Mouse (Mus musculus) gastrocnemius, adult 2 months (tissue): ENCODE data around the gene Nfs1. TPM values are rescaled to one million over a fixed set of nuclear protein-coding genes. Genes with fewer than 3 reads are reported as not detected.

Experiments
- DNase-seq: peaks from one replicate; pipeline ENCODE4 v3.0.0; 2022
- H3K27ac ChIP-seq: fragments of 200-600 bp; 2 replicates; pipeline ENCODE4 v1.8.1; 2022; ENCODE audit warnings: mild to moderate bottlenecking
- H3K4me3 ChIP-seq: fragments of 200-600 bp; 2 replicates; pipeline ENCODE4 v1.8.1; 2022; ENCODE audit warnings: mild to moderate bottlenecking, moderate library complexity
- CTCF ChIP-seq: fragments of 200-600 bp; IDR thresholded peaks from 2 replicates; pipeline ENCODE4 v1.8.1; 2022; ENCODE audit warnings: antibody characterized with exemption, mild to moderate bottlenecking, moderate library complexity
- intact Hi-C: fragments of 180-260 bp; cut with DNase I; formaldehyde crosslinking; loops from one replicate; pipeline ENCODE4 v1.15.1; 2025
- total RNA-seq, 2 experiments: library from RNA; stranded (reverse); gene quantifications; 2 replicates each; pipeline ENCODE4 v1.2.3; 2021

The Nfs1 gene
- total RNA-seq, 2 experiments from 2014 or later: 75.3 to 83.5 TPM

- intact Hi-C loops: loop anchor here (5.0 kb wide), 1 partner anchor 78 kb away; no protein-coding TSS in a partner anchor
Observed at GRCm38 (mm10) chr2:156179046-156179795, 35.2 kb upstream of the Nfs1 start.

GRCm38 (mm10) chr2:156177651-156178050, 33.7 kb upstream of the Nfs1 start:
- intact Hi-C loops: loop anchor here (5.0 kb wide), 1 partner anchor 80 kb away; no protein-coding TSS in a partner anchor
- Histone ChIP-seq H3K4me3 (peak overlapping the region; percentile 94), H3K27ac (peak overlapping the region; percentile 31; the same call in 1 of the 2 replicates)
- no peak for DNase-seq
- no peak for TF ChIP-seq CTCF

More at GRCm38 (mm10) chr2:156179046-156179795, 35.2 kb upstream of the Nfs1 start:
- peak; percentile 16; the same call in 1 of the 2 replicates for TF ChIP-seq CTCF
- H3K4me3 ChIP-seq: peak overlapping the region; percentile 94
- peak; percentile 89 for DNase-seq
- peak overlapping the region; percentile 96 for H3K27ac ChIP-seq

- DNase-seq: no peak
- intact Hi-C loops: loop anchor here (5.0 kb wide), 1 partner anchor 80 kb away; no protein-coding TSS in a partner anchor
- TF ChIP-seq CTCF: no peak
- H3K27ac ChIP-seq: no peak overlapping the region
- peak overlapping the region; percentile 94 for H3K4me3 ChIP-seq
Observed at GRCm38 (mm10) chr2:156177079-156177478, 33.1 kb upstream of the Nfs1 start.

GRCm38 (mm10) chr2:156166557-156166956, 22.6 kb upstream of the Nfs1 start:
- no peak for TF ChIP-seq CTCF
- Histone ChIP-seq H3K27ac (no peak overlapping the region), H3K4me3 (no peak overlapping the region)
- intact Hi-C loops: no loop called here
- no peak for DNase-seq

- no peak overlapping the region for H3K4me3 ChIP-seq
- DNase-seq: no peak
- intact Hi-C loops: no loop called here
- no peak for TF ChIP-seq CTCF
- no peak overlapping the region for H3K27ac ChIP-seq
Observed at GRCm38 (mm10) chr2:156165478-156165877, 21.5 kb upstream of the Nfs1 start.

- intact Hi-C loops: loop anchor here (5.0 kb wide), 1 partner anchor 131 kb away; no protein-coding TSS in a partner anchor
- Histone ChIP-seq H3K27ac (no peak overlapping the region), H3K4me3 (no peak overlapping the region)
- DNase-seq: no peak
- TF ChIP-seq CTCF: peak; percentile 37; the same call in 1 of the 2 replicates
Observed at GRCm38 (mm10) chr2:156151538-156151937, 7.6 kb upstream of the Nfs1 start.

- Histone ChIP-seq H3K4me3 (no peak overlapping the region), H3K27ac (no peak overlapping the region)
- no peak for TF ChIP-seq CTCF
- intact Hi-C loops: no loop called here
- no peak for DNase-seq
Observed at GRCm38 (mm10) chr2:156147316-156147915, 3.4 kb upstream of the Nfs1 start.

- intact Hi-C loops: no loop called here
- no peak for DNase-seq
- H3K4me3 ChIP-seq: no peak overlapping the region
- no peak overlapping the region for H3K27ac ChIP-seq
- TF ChIP-seq CTCF: no peak
Observed at GRCm38 (mm10) chr2:156146272-156146989, 2.4 kb upstream of the Nfs1 start.

- H3K27ac ChIP-seq: no peak overlapping the region
- intact Hi-C loops: no loop called here
- TF ChIP-seq CTCF: no peak
- DNase-seq: no peak
- peak overlapping the region; percentile 93 for H3K4me3 ChIP-seq
Observed at GRCm38 (mm10) chr2:156145486-156146130, 1.6 kb upstream of the Nfs1 start.

GRCm38 (mm10) chr2:156143367-156143766, 619 bp downstream of the Nfs1 start:
- DNase-seq: no peak
- intact Hi-C loops: loop anchor here (5.0 kb wide), 1 partner anchor 181 kb away; no protein-coding TSS in a partner anchor
- Histone ChIP-seq H3K4me3 (peak overlapping the region; percentile 93), H3K27ac (peak overlapping the region; percentile 93)
- TF ChIP-seq CTCF: no peak

- Histone ChIP-seq H3K4me3 (peak overlapping the region; percentile 93), H3K27ac (no peak overlapping the region)
- peak; percentile 31; the same call in 1 of the 2 replicates for TF ChIP-seq CTCF
- no peak for DNase-seq
- intact Hi-C loops: loop anchor here (5.0 kb wide), 1 partner anchor 181 kb away; no protein-coding TSS in a partner anchor
Observed at GRCm38 (mm10) chr2:156142820-156143219, 1.2 kb downstream of the Nfs1 start.

GRCm38 (mm10) chr2:156135695-156136094, 8.3 kb downstream of the Nfs1 start:
- H3K27ac ChIP-seq: no peak overlapping the region
- intact Hi-C loops: no loop called here
- peak; percentile 40 for TF ChIP-seq CTCF
- H3K4me3 ChIP-seq: no peak overlapping the region
- DNase-seq: no peak
